Mouse (Mus musculus) lung, adult 2 months (tissue): Measurements from ENCODE around the gene Tnni3. TPM values are rescaled to one million over a fixed set of nuclear protein-coding genes. Genes with fewer than 3 reads are reported as not detected.
"Not testable (repeated sequence)": the region's sequence is repeated elsewhere in the genome, so short reads cannot be mapped to it uniquely, and the experiment has no call there.

ENCODE experiments used
- DNase-seq: peaks from one replicate; pipeline ENCODE4 v3.0.0; 2022
- H3K4me1 ChIP-seq: fragments of 200-500 bp; 2 replicates; pipeline ENCODE4 v1.6.1; 2011; ENCODE audit warnings: low read length; ENCODE audit not compliant: control insufficient read depth, insufficient read depth
- H3K4me3 ChIP-seq: fragments of 200-500 bp; replicated peaks from 2 replicates; pipeline ENCODE3; 2011; ENCODE audit warnings: low read depth, mild to moderate bottlenecking, control low read depth, low read length; ENCODE audit errors: extremely low read depth
- CTCF ChIP-seq: fragments of 200-500 bp; IDR thresholded peaks from 2 replicates; pipeline ENCODE4 v1.5.1; 2011; ENCODE audit warnings: mild to moderate bottlenecking, low read length, control low read depth; ENCODE audit not compliant: insufficient read depth
- POLR2A ChIP-seq: fragments of 200-500 bp; IDR thresholded peaks from 2 replicates; pipeline ENCODE4 v1.6.1; 2011; ENCODE audit warnings: low read depth, mild to moderate bottlenecking, control low read depth, low read length, borderline replicate concordance; ENCODE audit errors: extremely low read depth
- WGBS: fragments of 180-500 bp; shearing (Covaris S2); methylation state at CpG from one replicate; pipeline ENCODE4 v1.1.7; 2018; 5-methylcytosine and 5-hydroxymethylcytosine counted together
- polyA plus RNA-seq: library from polyadenylated mRNA; depleted of rRNA; stranded (reverse); fragments of >200 nt; gene quantifications from 2 replicates; pipeline ENCODE4 v1.2.3, GENCODE M21; 2012; rRNA removed

Gene Tnni3
- polyA plus RNA-seq: 428 and 438 TPM in 2 replicates

DNA sequence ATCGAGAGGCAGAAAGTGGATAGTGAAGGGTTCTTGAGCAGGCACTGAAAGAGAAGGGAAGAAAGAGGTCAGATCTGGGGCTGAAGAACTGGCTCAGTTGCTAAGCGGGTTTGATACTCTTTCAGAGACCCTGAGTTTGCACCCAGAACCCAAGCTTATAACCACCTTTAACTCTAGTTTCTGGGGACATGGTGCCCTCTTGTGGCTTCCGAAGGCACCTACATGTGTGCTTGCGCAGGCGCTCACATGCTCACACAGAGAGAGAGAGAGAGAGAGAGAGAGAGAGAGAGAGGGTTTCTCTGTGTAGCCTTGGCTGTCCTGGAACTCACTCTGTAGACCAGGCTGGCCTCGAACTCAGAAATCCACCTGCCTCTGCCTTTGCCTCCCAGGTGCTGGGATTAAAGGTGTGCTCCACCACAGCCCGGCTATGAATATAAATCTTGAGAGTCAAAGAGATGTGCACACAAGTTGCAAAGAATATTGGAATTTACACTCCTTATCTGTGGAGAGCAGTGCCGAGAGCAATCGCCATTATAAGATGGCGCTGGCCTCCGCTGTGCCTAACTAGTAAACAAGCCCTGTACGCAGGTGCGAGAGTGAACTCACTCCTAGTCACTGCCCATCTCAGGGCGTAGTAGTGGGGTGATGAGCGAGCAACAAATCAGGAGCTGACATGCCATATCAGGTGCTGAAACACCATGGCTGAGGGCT is at the start of gene Tnni3:
TSS of gene Tnni3 (minus strand) at position 18 of the 711 bp plus-strand sequence.
- TF ChIP-seq CTCF: peak; percentile 80
- WGBS: 61% methylated on average over 15 of the region's 15 CpGs
- peak; percentile 38 for DNase-seq
- not testable (repeated sequence) for H3K4me1 ChIP-seq, H3K4me3 ChIP-seq

DNA sequence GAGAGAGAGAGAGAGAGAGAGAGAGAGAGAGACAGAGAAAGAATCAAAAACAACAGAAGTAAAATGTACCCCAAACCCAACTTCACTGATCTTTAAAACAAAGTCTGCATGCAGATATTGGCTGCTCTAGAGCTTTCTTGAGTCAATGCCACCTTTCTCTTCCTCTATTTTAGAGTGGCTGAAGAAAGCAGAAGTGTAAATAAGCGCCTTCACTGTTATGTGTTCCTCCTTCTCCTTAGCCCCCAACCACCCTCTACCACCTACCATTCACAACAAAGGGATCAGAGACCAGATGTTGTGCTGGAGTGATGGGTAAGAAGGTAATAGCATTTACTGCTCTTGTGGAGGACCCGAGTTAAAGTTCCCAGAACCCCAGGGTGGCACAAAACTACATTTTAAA is 48.3 kb upstream of the Tnni3 start:
- WGBS: 54% methylated on average over 2 of the region's 2 CpGs
- not testable (repeated sequence) for H3K4me1 ChIP-seq, H3K4me3 ChIP-seq, DNase-seq

- H3K4me3 ChIP-seq: no peak overlapping the region
- TF ChIP-seq POLR2A: no peak
- H3K4me1 ChIP-seq: no peaks in the 10 kb centered on the region
- DNase-seq: no peak
- 90% methylated on average over 3 of the region's 3 CpGs for WGBS
Observed at GRCm38 (mm10) chr7:4562660-4563059, 38.6 kb upstream of the Tnni3 start.

DNA sequence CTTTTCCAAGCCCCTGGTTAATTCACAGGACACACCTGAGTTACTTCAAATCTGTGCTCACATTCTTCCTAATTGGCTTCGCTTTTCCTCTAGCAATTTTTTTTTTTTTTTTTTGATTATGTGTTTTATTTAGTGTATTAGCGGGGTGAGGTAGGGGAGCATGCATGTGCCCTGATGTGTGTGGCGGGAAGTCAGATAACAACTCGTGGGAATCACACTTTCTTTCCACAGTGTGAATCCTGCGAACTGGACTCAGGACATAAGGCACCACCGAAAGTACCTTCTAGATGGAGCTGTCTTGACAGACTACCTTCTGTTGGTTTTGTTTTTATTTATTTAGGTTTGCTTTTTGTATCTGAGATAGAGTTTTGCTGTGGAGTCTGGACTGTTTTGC is 33.1 kb upstream of the Tnni3 start:
- WGBS: 63% methylated on average over 6 of the region's 6 CpGs
- H3K4me1 ChIP-seq: no peaks in the 10 kb centered on the region
- no peak overlapping the region for H3K4me3 ChIP-seq
- TF ChIP-seq POLR2A (no peak), CTCF (no peak)
- DNase-seq: no peak

- H3K4me1 ChIP-seq: no peaks in the 10 kb centered on the region
- WGBS: 18% methylated on average over 15 of the region's 15 CpGs
- TF ChIP-seq POLR2A: no peak
- TF ChIP-seq CTCF: peak; percentile 98
- DNase-seq: peak; percentile 74
- H3K4me3 ChIP-seq: no peak overlapping the region
Observed at GRCm38 (mm10) chr7:4556256-4557166, 32.5 kb upstream of the Tnni3 start.

DNA sequence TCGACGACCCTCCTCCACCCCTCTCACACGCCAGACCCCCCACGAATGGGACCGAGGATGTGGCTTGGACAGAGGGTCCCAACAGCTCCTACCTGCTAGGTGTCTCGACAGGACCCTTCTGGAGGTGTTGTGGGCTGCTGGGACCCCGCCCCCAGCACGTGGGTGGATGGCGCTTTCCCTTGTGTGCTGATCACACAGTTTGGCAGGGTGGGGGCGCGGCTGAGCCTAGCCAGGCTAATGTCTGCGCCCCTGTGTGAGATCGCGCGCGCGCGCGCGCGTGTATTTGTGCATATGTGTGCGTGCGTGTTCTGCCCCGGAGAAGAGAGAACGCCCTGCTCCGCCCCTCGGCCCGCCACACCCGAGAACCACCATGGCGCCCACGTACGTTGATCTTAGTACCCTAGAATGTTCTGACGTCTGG is 23.2 kb upstream of the Tnni3 start, which contains the start of gene Syt5:
TSS of gene Syt5 (minus strand) at position 321 of the 421 bp plus-strand sequence.
- no peak for DNase-seq
- TF ChIP-seq CTCF (no peak), POLR2A (no peak)
- Histone ChIP-seq H3K4me3 (peak within 1 kb of the TSS; percentile 11), H3K4me1 (no peaks in the 10 kb centered on the region)
- WGBS: 5% methylated on average over 33 of the region's 33 CpGs

DNA sequence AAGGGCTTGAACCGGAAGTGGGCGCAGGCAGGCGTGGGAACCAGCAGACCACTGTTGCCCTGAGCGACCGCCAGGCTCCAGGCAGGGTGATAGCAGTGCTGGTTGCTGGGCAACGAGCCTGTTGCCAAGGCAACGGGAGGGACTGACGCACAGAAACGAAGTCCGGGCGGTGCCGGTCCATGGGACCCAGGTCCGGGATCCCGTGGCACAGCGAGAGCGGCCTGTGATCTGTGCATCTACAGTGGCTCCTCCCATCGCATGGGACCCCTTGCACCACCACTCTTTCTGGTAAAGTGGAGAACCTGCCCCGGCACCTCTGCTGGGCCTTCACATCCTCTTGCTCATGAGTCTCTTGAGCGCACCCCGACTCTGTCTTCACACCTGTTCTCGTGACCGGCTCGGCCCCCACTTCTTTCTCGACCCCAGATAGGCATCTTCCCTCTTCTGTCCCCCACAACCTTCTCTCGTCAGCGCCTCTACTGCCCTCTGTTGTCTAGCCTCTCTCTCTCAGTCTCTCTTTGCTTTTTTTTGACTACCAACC is 22.6 kb upstream of the Tnni3 start:
- Histone ChIP-seq H3K4me1 (no peaks in the 10 kb centered on the region), H3K4me3 (no peak overlapping the region)
- DNase-seq: peak; percentile 20
- WGBS: 3% methylated on average over 26 of the region's 26 CpGs
- TF ChIP-seq CTCF (no peak), POLR2A (no peak)

DNA sequence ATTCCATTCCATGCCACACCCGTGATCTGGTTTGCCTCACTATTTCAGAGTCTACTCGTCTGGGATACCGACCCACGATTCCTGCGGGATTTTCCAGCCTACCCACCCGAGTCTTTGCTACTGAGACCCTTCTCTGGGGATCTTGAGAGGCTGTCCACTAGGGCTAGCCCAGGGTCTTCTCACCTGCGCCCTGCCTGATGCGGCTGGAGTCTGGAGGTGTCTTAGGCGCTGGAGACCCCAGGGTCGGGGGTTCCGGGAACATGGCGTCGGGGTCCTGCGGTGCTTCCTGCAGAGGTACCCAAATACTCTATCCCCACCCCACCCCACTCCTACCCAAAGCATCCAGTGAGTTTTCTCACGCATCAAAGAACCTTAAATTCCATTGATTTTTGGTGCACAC is 22.0 kb upstream of the Tnni3 start:
- WGBS: 76% methylated on average over 15 of the region's 15 CpGs
- TF ChIP-seq POLR2A (no peak), CTCF (no peak)
- no peak for DNase-seq
- Histone ChIP-seq H3K4me3 (no peak overlapping the region), H3K4me1 (no peaks in the 10 kb centered on the region)

GRCm38 (mm10) chr7:4542013-4542412 is 18.0 kb upstream of the Tnni3 start:
- Histone ChIP-seq H3K4me1 (no peaks in the 10 kb centered on the region), H3K4me3 (no peak overlapping the region)
- TF ChIP-seq CTCF: no peak
- DNase-seq: no peak
- 41% methylated on average over 17 of the region's 17 CpGs for WGBS

DNA sequence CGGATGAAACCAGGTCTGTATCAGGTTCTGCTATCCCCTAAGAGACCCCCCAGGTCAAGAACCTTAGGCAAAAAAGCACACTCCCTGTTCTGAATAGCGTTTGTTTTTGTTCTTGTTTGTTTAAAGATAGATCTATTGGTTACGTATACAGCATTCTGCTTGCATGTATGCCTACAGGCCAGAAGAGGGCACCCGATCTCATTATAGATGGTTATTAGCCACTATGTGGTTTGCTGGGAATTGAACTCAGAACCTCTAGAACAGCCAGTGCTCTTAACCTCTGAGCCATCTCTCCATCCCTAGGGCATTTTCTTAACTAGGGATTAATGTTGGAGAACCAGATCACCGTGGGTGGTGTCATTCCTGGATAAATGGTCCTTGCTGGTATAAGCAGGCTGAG is 17.3 kb upstream of the Tnni3 start:
- no peaks in the 10 kb centered on the region for H3K4me1 ChIP-seq
- 57% methylated on average over 5 of the region's 5 CpGs for WGBS
- H3K4me3 ChIP-seq: no peak overlapping the region
- no peak for DNase-seq
- TF ChIP-seq CTCF: no peak
- no peak for TF ChIP-seq POLR2A
